12 mouse cellular contexts compared by ENCODE assay signal in the genomic region with DNA sequence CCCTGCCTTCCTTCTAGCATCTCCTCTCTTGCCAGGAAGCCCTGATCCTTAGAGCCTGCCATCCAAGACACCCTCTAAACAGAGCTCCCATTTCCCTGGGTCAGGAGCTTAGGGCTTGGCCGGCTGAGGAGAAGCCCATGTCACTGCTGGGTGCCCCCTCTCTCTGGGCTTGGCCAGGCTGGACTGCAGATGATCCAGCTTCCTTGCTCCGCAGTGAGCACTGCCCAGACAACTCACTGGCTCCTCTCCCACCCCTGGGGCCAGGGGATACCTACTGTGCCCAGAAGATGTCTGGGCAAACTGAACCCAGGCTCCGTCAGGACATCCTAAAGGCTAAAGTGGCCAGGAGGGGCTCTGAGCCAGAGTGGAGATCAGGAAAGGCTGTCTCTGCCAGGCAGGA. TPM values are rescaled to one million over a fixed set of nuclear protein-coding genes. Genes with fewer than 3 reads are reported as not detected.
DNase-seq lines count a peak whose midpoint lies in the region; ATAC-seq lines count a peak whose summit lies in the region.
"Had no signal": no experiment of that assay in that cellular context is flagged by ENCODE, and none has a peak within 500 bp of the region (broad histone marks: within the 10 kb centered on the region; RNA-seq: fewer than 3 reads in every experiment).

No protein-coding gene starts in this region.

- no peak for ATAC-seq in heart, embryonic 12.5 days (ENCODE audit: insufficient number of reproducible peaks, low FRiP score)
- ATAC-seq in forebrain, embryonic 14.5 days = peak; percentile 19; the same call in 1 of the 2 replicates
- no peak for ATAC-seq in midbrain, embryonic 13.5 days
- ATAC-seq in erythroblast, adult 5-6 weeks (replicated peaks; ENCODE audit: low FRiP score, poor library complexity, severe bottlenecking) = no peak

- H3K4me3 ChIP-seq in heart, embryonic 12.5 days = no peak overlapping the region
- H3K4me3 ChIP-seq in embryonic facial prominence, embryonic 10.5 days = no peak overlapping the region
- H3K4me3 ChIP-seq in forebrain, embryonic 14.5 days (ENCODE audit: low read depth, low read length) = no peak overlapping the region
- no peak overlapping the region for H3K4me3 ChIP-seq in midbrain, embryonic 13.5 days (replicated peaks)

- 0 out of 2 replicates have a peak, but pooled peaks cover 3% of the 10 kb centered on the region for H3K4me1 ChIP-seq in heart, embryonic 12.5 days (replicated peaks)
- H3K4me1 ChIP-seq in embryonic facial prominence, embryonic 10.5 days = peaks cover 31% of the 10 kb centered on the region
- H3K4me1 ChIP-seq in forebrain, embryonic 14.5 days (ENCODE audit: control insufficient read depth, insufficient read depth, low read length) = peaks cover 15% of the 10 kb centered on the region
- peaks cover 20% of the 10 kb centered on the region for H3K4me1 ChIP-seq in midbrain, embryonic 13.5 days (replicated peaks)

- 81% methylated on average over 3 of the region's 3 CpGs for WGBS in heart, embryonic 12.5 days
- WGBS in embryonic facial prominence, embryonic 10.5 days = 82% methylated on average over 3 of the region's 3 CpGs
- 78% methylated on average over 3 of the region's 3 CpGs for WGBS in forebrain, embryonic 14.5 days
- WGBS in midbrain, embryonic 13.5 days = 83% methylated on average over 3 of the region's 3 CpGs

- no peak overlapping the region for H3K27ac ChIP-seq in heart, embryonic 12.5 days (ENCODE audit: poor library complexity, severe bottlenecking)
- peak overlapping the region; percentile 14; the same call in 1 of the 2 replicates for H3K27ac ChIP-seq in embryonic facial prominence, embryonic 10.5 days (replicated peaks)
- peak overlapping the region; percentile 66 for H3K27ac ChIP-seq in forebrain, embryonic 14.5 days (ENCODE audit: low read depth, low read length)
- H3K27ac ChIP-seq in midbrain, embryonic 13.5 days = peak overlapping the region; percentile 21; the same call in 1 of the 2 replicates
- H3K27ac ChIP-seq: macrophage had no signal

- no peak for DNase-seq in heart, postnatal 4 days
- no peak for DNase-seq in embryonic facial prominence, embryonic 10.5 days (ENCODE audit: low spot score)
- no peak for DNase-seq in forebrain, embryonic 14.5 days (ENCODE audit: low spot score)
- no peak for DNase-seq in retina, embryonic 14.5 days (ENCODE audit: low spot score)
- no peak for DNase-seq in B cell, adult 2 months
- DNase-seq: adrenal gland, postnatal 10 days; heart, adult 18-20 months had no signal

- no peak overlapping the region for H3K4me2 ChIP-seq in heart, embryonic 12.5 days
- H3K4me2 ChIP-seq in forebrain, embryonic 14.5 days (ENCODE audit: low read length) = no peak overlapping the region
- no peak overlapping the region for H3K4me2 ChIP-seq in midbrain, embryonic 13.5 days (replicated peaks)

- H3K9ac ChIP-seq in heart, embryonic 12.5 days = peak overlapping the region; percentile 13; the same call in 1 of the 2 replicates
- no peak overlapping the region; the same call in 1 of the 2 replicates for H3K9ac ChIP-seq in forebrain, embryonic 14.5 days (ENCODE audit: low read length)
- H3K9ac ChIP-seq in midbrain, embryonic 13.5 days (replicated peaks) = no peak overlapping the region

- peaks cover 31% of the 10 kb centered on the region for H3K27me3 ChIP-seq in heart, embryonic 12.5 days (replicated peaks)
- peaks cover 8% of the 10 kb centered on the region for H3K27me3 ChIP-seq in embryonic facial prominence, embryonic 10.5 days (replicated peaks; ENCODE audit: low read depth, poor library complexity, severe bottlenecking)
- H3K27me3 ChIP-seq in forebrain, embryonic 14.5 days (replicated peaks; ENCODE audit: control insufficient read depth, insufficient read depth, low read length) = no peaks in the 10 kb centered on the region
- peaks cover under 1% of the 10 kb centered on the region; the same call in 1 of the 2 replicates for H3K27me3 ChIP-seq in midbrain, embryonic 13.5 days

- no peaks in the 10 kb centered on the region for H3K9me3 ChIP-seq in heart, embryonic 12.5 days (replicated peaks)
- no peaks in the 10 kb centered on the region for H3K9me3 ChIP-seq in embryonic facial prominence, embryonic 10.5 days
- no peaks in the 10 kb centered on the region for H3K9me3 ChIP-seq in forebrain, embryonic 14.5 days (replicated peaks; ENCODE audit: control insufficient read depth, low read length)
- H3K9me3 ChIP-seq in midbrain, embryonic 13.5 days = no peaks in the 10 kb centered on the region

- no peaks in the 10 kb centered on the region for H3K36me3 ChIP-seq in heart, embryonic 12.5 days
- no peaks in the 10 kb centered on the region for H3K36me3 ChIP-seq in embryonic facial prominence, embryonic 10.5 days (replicated peaks)
- no peaks in the 10 kb centered on the region for H3K36me3 ChIP-seq in forebrain, embryonic 14.5 days (ENCODE audit: control insufficient read depth, insufficient read depth, low read length)
- no peaks in the 10 kb centered on the region for H3K36me3 ChIP-seq in midbrain, embryonic 13.5 days

RNA-seq across cellular contexts. Expression of a gene that starts 9.4 kb away (rescaled TPM):
- 2.9 and 3.2 TPM in 2 replicates for polyA plus RNA-seq in heart, embryonic 12.5 days (2016; fragmentation: Nextera tagmentation; extraction: Ambion mirVana)
- total RNA-seq in heart, postnatal 4 days (2021) = 1 to 10 TPM; 8.0 to 8.1 TPM
- 5.6 and 6.6 TPM in 2 replicates for polyA plus RNA-seq in embryonic facial prominence, embryonic 10.5 days (2016; fragmentation: Nextera tagmentation; extraction: Ambion mirVana)
- polyA plus RNA-seq in forebrain, embryonic 14.5 days (2014; fragmentation: Nextera tagmentation; extraction: Ambion mirVana) = 32.8 and 32.9 TPM in 2 replicates
- polyA plus RNA-seq in midbrain, embryonic 13.5 days (2015; fragmentation: Nextera tagmentation; extraction: Ambion mirVana) = 18.7 and 22.0 TPM in 2 replicates
- not detected in 2 replicates for total RNA-seq in erythroblast, adult 5-6 weeks (2015; ENCODE audit: low replicate concordance)
- total RNA-seq in erythroblast, adult 5-6 weeks (2017; ENCODE audit: low replicate concordance) = not detected in 2 replicates
- total RNA-seq: hematopoietic stem cell, adult 5-6 weeks had no signal
- polyA plus RNA-seq: macrophage had no signal

RNA-seq across cellular contexts. Expression of a gene that starts 19.6 kb away (rescaled TPM):
- polyA plus RNA-seq in heart, embryonic 12.5 days (2016; fragmentation: Nextera tagmentation; extraction: Ambion mirVana) = 0.97 and 1.2 TPM in 2 replicates
- not detected for total RNA-seq in heart, postnatal 4 days (2021)
- polyA plus RNA-seq in embryonic facial prominence, embryonic 10.5 days (2016; fragmentation: Nextera tagmentation; extraction: Ambion mirVana) = 3.4 and 4.3 TPM in 2 replicates
- polyA plus RNA-seq in forebrain, embryonic 14.5 days (2014; fragmentation: Nextera tagmentation; extraction: Ambion mirVana) = 0.28 and 0.66 TPM in 2 replicates
- 2.4 and 2.7 TPM in 2 replicates for polyA plus RNA-seq in midbrain, embryonic 13.5 days (2015; fragmentation: Nextera tagmentation; extraction: Ambion mirVana)
- total RNA-seq in erythroblast, adult 5-6 weeks (2015; ENCODE audit: low replicate concordance) = not detected in 2 replicates
- total RNA-seq in erythroblast, adult 5-6 weeks (2017; ENCODE audit: low replicate concordance) = not detected in 2 replicates
- total RNA-seq: heart, adult 18-20 months; hematopoietic stem cell, adult 5-6 weeks had no signal
- polyA plus RNA-seq: macrophage had no signal

RNA-seq across cellular contexts. Expression of a gene that starts 24.8 kb away (rescaled TPM):
- polyA plus RNA-seq in heart, embryonic 12.5 days (2016; fragmentation: Nextera tagmentation; extraction: Ambion mirVana) = 404 and 442 TPM in 2 replicates
- total RNA-seq in heart, postnatal 4 days (2021) = 100 to 1,000 TPM; 462 to 469 TPM
- polyA plus RNA-seq in embryonic facial prominence, embryonic 10.5 days (2016; fragmentation: Nextera tagmentation; extraction: Ambion mirVana) = 334 and 363 TPM in 2 replicates
- polyA plus RNA-seq in forebrain, embryonic 14.5 days (2014; fragmentation: Nextera tagmentation; extraction: Ambion mirVana) = 371 and 423 TPM in 2 replicates
- 399 and 416 TPM in 2 replicates for polyA plus RNA-seq in midbrain, embryonic 13.5 days (2015; fragmentation: Nextera tagmentation; extraction: Ambion mirVana)
- total RNA-seq in erythroblast, adult 5-6 weeks (2015; ENCODE audit: low replicate concordance) = 183 and 189 TPM in 2 replicates
- total RNA-seq in erythroblast, adult 5-6 weeks (2017; ENCODE audit: low replicate concordance) = 162 and 183 TPM in 2 replicates

RNA-seq across cellular contexts. Expression of a gene that starts 50.3 kb away (rescaled TPM):
- polyA plus RNA-seq in heart, embryonic 12.5 days (2016; fragmentation: Nextera tagmentation; extraction: Ambion mirVana) = 8.1 and 8.4 TPM in 2 replicates
- total RNA-seq in heart, postnatal 4 days (2021) = 10 to 100 TPM; 18.7 to 20.9 TPM
- polyA plus RNA-seq in embryonic facial prominence, embryonic 10.5 days (2016; fragmentation: Nextera tagmentation; extraction: Ambion mirVana) = 13.2 and 21.4 TPM in 2 replicates
- polyA plus RNA-seq in forebrain, embryonic 14.5 days (2014; fragmentation: Nextera tagmentation; extraction: Ambion mirVana) = 7.4 and 12.2 TPM in 2 replicates
- polyA plus RNA-seq in midbrain, embryonic 13.5 days (2015; fragmentation: Nextera tagmentation; extraction: Ambion mirVana) = 18.9 and 24.6 TPM in 2 replicates
- not detected in 2 replicates for total RNA-seq in erythroblast, adult 5-6 weeks (2015; ENCODE audit: low replicate concordance)
- not detected in 2 replicates for total RNA-seq in erythroblast, adult 5-6 weeks (2017; ENCODE audit: low replicate concordance)
- polyA plus RNA-seq: macrophage had no signal

RNA-seq across cellular contexts. Expression of a gene that starts 50.9 kb away (rescaled TPM):
- polyA plus RNA-seq in heart, embryonic 12.5 days (2016; fragmentation: Nextera tagmentation; extraction: Ambion mirVana) = 10.7 and 11.2 TPM in 2 replicates
- total RNA-seq in heart, postnatal 4 days (2021) = 10 to 100 TPM; 16.2 to 18.8 TPM
- polyA plus RNA-seq in embryonic facial prominence, embryonic 10.5 days (2016; fragmentation: Nextera tagmentation; extraction: Ambion mirVana) = 2.7 TPM in 2 replicates
- 0.85 and 1.3 TPM in 2 replicates for polyA plus RNA-seq in forebrain, embryonic 14.5 days (2014; fragmentation: Nextera tagmentation; extraction: Ambion mirVana)
- 2.3 and 2.7 TPM in 2 replicates for polyA plus RNA-seq in midbrain, embryonic 13.5 days (2015; fragmentation: Nextera tagmentation; extraction: Ambion mirVana)
- total RNA-seq in erythroblast, adult 5-6 weeks (2015; ENCODE audit: low replicate concordance) = not detected in 2 replicates
- not detected in 2 replicates for total RNA-seq in erythroblast, adult 5-6 weeks (2017; ENCODE audit: low replicate concordance)
- total RNA-seq: hematopoietic stem cell, adult 5-6 weeks had no signal
- polyA plus RNA-seq: macrophage had no signal
